Comparison of ENCODE assay signal across 9 mouse cellular contexts in the genomic region with DNA sequence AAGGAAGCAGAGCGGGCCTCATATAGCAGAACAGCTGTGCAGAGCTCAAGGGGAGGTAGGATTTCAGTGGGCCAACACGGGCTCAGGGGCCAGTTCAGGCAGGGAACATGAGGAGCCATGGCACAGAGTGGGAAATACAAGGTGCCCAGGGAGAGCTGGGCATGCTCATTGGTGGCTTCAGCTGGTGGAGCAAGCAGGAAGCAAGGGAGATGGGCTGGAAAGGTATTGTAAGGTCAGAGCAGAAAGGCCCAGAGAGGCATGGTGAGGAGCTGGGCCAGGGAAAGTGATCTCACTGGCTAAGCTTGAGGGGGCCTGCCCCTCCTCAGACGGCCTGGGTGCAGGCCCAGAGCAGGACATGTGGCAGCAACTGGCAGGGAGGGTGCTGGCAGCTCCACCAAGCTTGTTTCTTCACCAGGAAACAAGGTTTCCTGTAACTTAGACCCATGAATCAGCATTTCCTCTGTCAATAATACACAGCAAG.
DNase-seq lines count a peak whose midpoint lies in the region; ATAC-seq and TF ChIP-seq lines count a peak whose summit lies in the region.
"Had no signal": no experiment of that assay in that cellular context is flagged by ENCODE, and none has a peak within 500 bp of the region (broad histone marks: within the 10 kb centered on the region; RNA-seq: fewer than 3 reads in every experiment).

No protein-coding gene starts in this region.

- no peak overlapping the region for H3K9ac ChIP-seq in forebrain, postnatal 0 days
- no peak overlapping the region for H3K9ac ChIP-seq in forebrain, embryonic 12.5 days
- H3K9ac ChIP-seq: embryonic facial prominence, embryonic 12.5 days had no signal

- intact Hi-C loops in heart, postnatal 10 days (cut with DNase I) = no loop called here

- TF ChIP-seq CTCF in forebrain, postnatal 0 days (IDR thresholded peaks at IDR 0.05; ENCODE audit: low read depth) = no peak
- TF ChIP-seq CTCF in bone marrow, adult 2 months (IDR thresholded peaks at IDR 0.05; ENCODE audit: control insufficient read depth, insufficient read depth, low read length) = no peak

- H3K4me2 ChIP-seq in forebrain, postnatal 0 days (ENCODE audit: low read depth) = no peak overlapping the region
- no peak overlapping the region for H3K4me2 ChIP-seq in forebrain, embryonic 12.5 days
- H3K4me2 ChIP-seq: embryonic facial prominence, embryonic 12.5 days had no signal

- peak; percentile 35; the same call in 1 of the 2 replicates for TF ChIP-seq POLR2A in bone marrow, adult 2 months (IDR thresholded peaks at IDR 0.05; ENCODE audit: borderline replicate concordance, control insufficient read depth, low read depth, low read length)

- 68% methylated on average over 3 of the region's 3 CpGs for WGBS in forebrain, postnatal 0 days
- 78% methylated on average over 3 of the region's 3 CpGs for WGBS in forebrain, embryonic 10.5 days
- WGBS in bone marrow, adult 2 months = 13% methylated on average over 3 of the region's 3 CpGs
- WGBS in limb, embryonic 10.5 days = 74% methylated on average over 3 of the region's 3 CpGs
- WGBS in forebrain, embryonic 12.5 days = 80% methylated on average over 3 of the region's 3 CpGs

- no peak for DNase-seq in forebrain, postnatal 0 days
- no peak for DNase-seq in forebrain, embryonic 10.5 days (ENCODE audit: extremely low spot score, low spot score)
- peak; percentile 80 to 84 for DNase-seq in heart, postnatal 10 days
- no peak for DNase-seq in limb, embryonic 10.5 days (ENCODE audit: low spot score)
- peak; percentile 43 for DNase-seq in naive thymus-derived CD4-positive, alpha-beta T cell, adult 2 months (ENCODE audit: low read depth)
- no peak for DNase-seq in yolk sac, embryonic 10.5 days (ENCODE audit: low spot score)

- no peaks in the 10 kb centered on the region for H3K36me3 ChIP-seq in forebrain, postnatal 0 days (ENCODE audit: insufficient read depth)
- H3K36me3 ChIP-seq in forebrain, embryonic 10.5 days (replicated peaks) = no peaks in the 10 kb centered on the region
- H3K36me3 ChIP-seq in limb, embryonic 10.5 days = no peaks in the 10 kb centered on the region
- H3K36me3 ChIP-seq in forebrain, embryonic 12.5 days (replicated peaks) = no peaks in the 10 kb centered on the region
- H3K36me3 ChIP-seq: embryonic facial prominence, embryonic 12.5 days had no signal

- no peaks in the 10 kb centered on the region for H3K27me3 ChIP-seq in forebrain, postnatal 0 days (ENCODE audit: insufficient read depth, low read length)
- H3K27me3 ChIP-seq in forebrain, embryonic 10.5 days (ENCODE audit: poor library complexity, severe bottlenecking) = no peaks in the 10 kb centered on the region
- H3K27me3 ChIP-seq in limb, embryonic 10.5 days (ENCODE audit: low read depth, poor library complexity, severe bottlenecking) = no peaks in the 10 kb centered on the region
- no peaks in the 10 kb centered on the region for H3K27me3 ChIP-seq in forebrain, embryonic 12.5 days
- H3K27me3 ChIP-seq: embryonic facial prominence, embryonic 12.5 days had no signal

- no peak overlapping the region for H3K27ac ChIP-seq in forebrain, postnatal 0 days (ENCODE audit: low read depth, low read length)
- no peak overlapping the region for H3K27ac ChIP-seq in forebrain, embryonic 10.5 days
- H3K27ac ChIP-seq in bone marrow, adult 2 months (ENCODE audit: control insufficient read depth, insufficient read depth, low read depth, low read length, poor library complexity) = peak overlapping the region; percentile 78
- peak overlapping the region; percentile 42; the same call in 1 of the 2 replicates for H3K27ac ChIP-seq in limb, embryonic 10.5 days
- no peak overlapping the region for H3K27ac ChIP-seq in forebrain, embryonic 12.5 days
- H3K27ac ChIP-seq: embryonic facial prominence, embryonic 12.5 days had no signal

- no peak overlapping the region for H3K4me3 ChIP-seq in forebrain, postnatal 0 days (ENCODE audit: low read depth, low read length)
- no peak overlapping the region for H3K4me3 ChIP-seq in forebrain, embryonic 10.5 days
- H3K4me3 ChIP-seq in bone marrow, adult 2 months (replicated peaks; ENCODE audit: control insufficient read depth, low read depth, low read length) = no peak overlapping the region
- no peak overlapping the region for H3K4me3 ChIP-seq in limb, embryonic 10.5 days
- no peak overlapping the region for H3K4me3 ChIP-seq in forebrain, embryonic 12.5 days (replicated peaks)
- H3K4me3 ChIP-seq: embryonic facial prominence, embryonic 12.5 days had no signal

- no peaks in the 10 kb centered on the region for H3K4me1 ChIP-seq in forebrain, postnatal 0 days (ENCODE audit: insufficient read depth)
- H3K4me1 ChIP-seq in forebrain, embryonic 10.5 days = no peaks in the 10 kb centered on the region
- H3K4me1 ChIP-seq in bone marrow, adult 2 months (ENCODE audit: control insufficient read depth, insufficient read depth, low read length) = peaks cover 11% of the 10 kb centered on the region
- peaks cover 16% of the 10 kb centered on the region; the same call in 1 of the 2 replicates for H3K4me1 ChIP-seq in limb, embryonic 10.5 days
- H3K4me1 ChIP-seq in forebrain, embryonic 12.5 days = no peaks in the 10 kb centered on the region

- no peaks in the 10 kb centered on the region for H3K9me3 ChIP-seq in forebrain, postnatal 0 days (ENCODE audit: low read length)
- no peaks in the 10 kb centered on the region for H3K9me3 ChIP-seq in forebrain, embryonic 10.5 days
- no peaks in the 10 kb centered on the region for H3K9me3 ChIP-seq in limb, embryonic 10.5 days (replicated peaks)
- no peaks in the 10 kb centered on the region for H3K9me3 ChIP-seq in forebrain, embryonic 12.5 days
- H3K9me3 ChIP-seq: embryonic facial prominence, embryonic 12.5 days had no signal

- ATAC-seq in forebrain, postnatal 0 days = 0 out of 2 replicates have a peak, but pooled peaks have one; percentile 20
- ATAC-seq in forebrain, embryonic 12.5 days (ENCODE audit: low FRiP score) = no peak

Comparison
In these comparisons a context has a peak if more than half of its experiments do, and no peak if none do; other contexts are left out.
1. DNase-seq: peak in heart, postnatal 10 days (2 of 2) and naive thymus-derived CD4-positive, alpha-beta T cell, adult 2 months (single experiment); none in forebrain, postnatal 0 days (single experiment), forebrain, embryonic 10.5 days (single experiment), limb, embryonic 10.5 days (single experiment) and yolk sac, embryonic 10.5 days (single experiment).
2. H3K27ac ChIP-seq: peak in bone marrow, adult 2 months (single experiment) and limb, embryonic 10.5 days (single experiment); none in forebrain, postnatal 0 days (single experiment), forebrain, embryonic 10.5 days (single experiment) and forebrain, embryonic 12.5 days (single experiment).